Mouse (Mus musculus) ES-Bruce4 (cell line): ENCODE data around the gene Wwc2.

Experiments
- CTCF ChIP-seq: IDR thresholded peaks from one replicate; pipeline ENCODE4 v1.8.1; 2011; ENCODE audit warnings: low read depth, low read length
- EP300 ChIP-seq: IDR thresholded peaks from 2 replicates; pipeline ENCODE4 v1.6.1; 2011; ENCODE audit warnings: low read depth, low read length; ENCODE audit not compliant: insufficient read depth

- no peak for TF ChIP-seq EP300
- TF ChIP-seq CTCF = no peak
Measured at GRCm38 (mm10) chr8:47915521-47915920, 75.2 kb downstream of the Wwc2 start.
